8 mouse cellular contexts compared by ENCODE assay signal in genomic region chr1:59883349-59884134, GRCm38 (mm10). TPM values are rescaled to one million over a fixed set of nuclear protein-coding genes. Genes with fewer than 3 reads are reported as not detected.
DNase-seq lines count a peak whose midpoint lies in the region; ATAC-seq and TF ChIP-seq lines count a peak whose summit lies in the region.

No protein-coding gene starts in this region.

- 35% methylated on average over 3 of the region's 3 CpGs for WGBS in embryonic facial prominence, embryonic 14.5 days
- WGBS in heart, embryonic 12.5 days: 35% methylated on average over 3 of the region's 3 CpGs

- no peak overlapping the region for H3K9ac ChIP-seq in embryonic facial prominence, embryonic 14.5 days (ENCODE audit: low read depth, low read length)
- H3K9ac ChIP-seq in heart, embryonic 12.5 days: no peak overlapping the region

- peaks cover 8% of the 10 kb centered on the region; the same call in 1 of the 2 replicates for H3K4me1 ChIP-seq in E14TG2a.4 (replicated peaks; ENCODE audit: low read depth, low read length)
- no peaks in the 10 kb centered on the region for H3K4me1 ChIP-seq in embryonic facial prominence, embryonic 14.5 days (ENCODE audit: control insufficient read depth, insufficient read depth, low read length)
- peaks cover 27% of the 10 kb centered on the region for H3K4me1 ChIP-seq in heart, embryonic 12.5 days (replicated peaks)

- H3K4me2 ChIP-seq in embryonic facial prominence, embryonic 14.5 days (ENCODE audit: low read depth, low read length): no peak overlapping the region
- no peak overlapping the region for H3K4me2 ChIP-seq in heart, embryonic 12.5 days

- DNase-seq in adrenal gland, postnatal 4 days (ENCODE audit: low spot score in 2 of 2): peak; percentile 38 to 65
- DNase-seq in embryonic facial prominence, embryonic 14.5 days (ENCODE audit: low spot score): peak; percentile 61
- DNase-seq in layer of hippocampus, adult 2 months (ENCODE audit: low spot score in 2 of 2): peak; percentile 57 to 83
- DNase-seq in lung, postnatal 14 days: peak; percentile 88
- DNase-seq in retina, embryonic 14.5 days (ENCODE audit: low spot score): peak; percentile 86
- DNase-seq in urinary bladder, adult 18-20 months (ENCODE audit: low spot score in 2 of 2): peak; percentile 46 to 69

- H3K36me3 ChIP-seq in E14TG2a.4 (ENCODE audit: insufficient read depth, low read length): no peaks in the 10 kb centered on the region
- H3K36me3 ChIP-seq in embryonic facial prominence, embryonic 14.5 days (ENCODE audit: control insufficient read depth, insufficient read depth, low read length): peaks cover 11% of the 10 kb centered on the region
- H3K36me3 ChIP-seq in heart, embryonic 12.5 days: peaks cover 10% of the 10 kb centered on the region; the same call in 1 of the 2 replicates

- H3K27ac ChIP-seq in embryonic facial prominence, embryonic 14.5 days (replicated peaks; ENCODE audit: low read depth, low read length): no peak overlapping the region
- H3K27ac ChIP-seq in heart, embryonic 12.5 days (ENCODE audit: poor library complexity, severe bottlenecking): no peak overlapping the region
- no peak overlapping the region for H3K27ac ChIP-seq in layer of hippocampus, adult 2 months

- ATAC-seq in embryonic facial prominence, embryonic 14.5 days (ENCODE audit: low read depth): 0 out of 2 replicates have a peak, but pooled peaks have one; percentile 39
- 0 out of 2 replicates have a peak, but pooled peaks have one; percentile 46 for ATAC-seq in heart, embryonic 12.5 days (ENCODE audit: insufficient number of reproducible peaks, low FRiP score)

- peak; percentile 97 for TF ChIP-seq CTCF in E14TG2a.4 (conservative IDR thresholded peaks at IDR 0.05; ENCODE audit: low read length)
- peak; percentile 97 for TF ChIP-seq CTCF in layer of hippocampus, adult 2 months (conservative IDR thresholded peaks at IDR 0.05)

- H3K9me3 ChIP-seq in E14TG2a.4 (ENCODE audit: low read length): no peaks in the 10 kb centered on the region
- H3K9me3 ChIP-seq in embryonic facial prominence, embryonic 14.5 days (ENCODE audit: control insufficient read depth, low read length): no peaks in the 10 kb centered on the region
- no peaks in the 10 kb centered on the region for H3K9me3 ChIP-seq in heart, embryonic 12.5 days (replicated peaks)

- no peak overlapping the region for H3K4me3 ChIP-seq in E14TG2a.4 (replicated peaks; ENCODE audit: low read length)
- H3K4me3 ChIP-seq in embryonic facial prominence, embryonic 14.5 days (ENCODE audit: low read depth, low read length): no peak overlapping the region
- no peak overlapping the region for H3K4me3 ChIP-seq in heart, embryonic 12.5 days
- H3K4me3 ChIP-seq in layer of hippocampus, adult 2 months: no peak overlapping the region

- H3K27me3 ChIP-seq in E14TG2a.4 (ENCODE audit: insufficient read depth, low read length): no peaks in the 10 kb centered on the region
- no peaks in the 10 kb centered on the region for H3K27me3 ChIP-seq in embryonic facial prominence, embryonic 14.5 days (replicated peaks; ENCODE audit: control insufficient read depth, insufficient read depth, low read length)
- no peaks in the 10 kb centered on the region for H3K27me3 ChIP-seq in heart, embryonic 12.5 days (replicated peaks)

RNA-seq across cellular contexts. Expression of gene Fam117b, which starts 29.3 kb away (rescaled TPM):
- 10 to 100 TPM; 47.2 to 51.2 TPM for total RNA-seq in adrenal gland, postnatal 4 days (2021)
- 10.7 and 11.8 TPM in 2 replicates for polyA plus RNA-seq in embryonic facial prominence, embryonic 14.5 days (2014; fragmentation: Nextera tagmentation; extraction: Ambion mirVana)
- 6.6 and 7.8 TPM in 2 replicates for polyA plus RNA-seq in heart, embryonic 12.5 days (2016; fragmentation: Nextera tagmentation; extraction: Ambion mirVana)
- 10 to 100 TPM; 55.7 to 57.3 TPM for total RNA-seq in layer of hippocampus, adult 2 months (2021)
